In genomic region chr8:95204039-95204380, GRCm38 (mm10) we compare ENCODE assay signal across 8 mouse cellular contexts. TPM values are rescaled to one million over a fixed set of nuclear protein-coding genes. Genes with fewer than 3 reads are reported as not detected.
DNase-seq lines count a peak whose midpoint lies in the region; ATAC-seq and TF ChIP-seq lines count a peak whose summit lies in the region.

No protein-coding gene starts in this region.

- H3K4me3 ChIP-seq in forebrain, embryonic 11.5 days (ENCODE audit: low read depth, low read length): no peak overlapping the region
- no peak overlapping the region for H3K4me3 ChIP-seq in heart, embryonic 16.5 days (ENCODE audit: low read length)
- no peak overlapping the region for H3K4me3 ChIP-seq in lung, embryonic 14.5 days (ENCODE audit: low read depth, low read length)
- H3K4me3 ChIP-seq in thymus, adult 2 months (ENCODE audit: control insufficient read depth, insufficient read depth, low read length): no peak overlapping the region

- TF ChIP-seq POLR2A in thymus, adult 2 months (IDR thresholded peaks at IDR 0.05; ENCODE audit: control insufficient read depth, extremely low read depth, insufficient read depth, low read length, poor library complexity): no peak

- peak; percentile 79 for ATAC-seq in forebrain, embryonic 11.5 days (replicated peaks; ENCODE audit: low FRiP score)
- peak; percentile 63 for ATAC-seq in heart, embryonic 16.5 days (replicated peaks; ENCODE audit: extremely low read depth, insufficient read depth, low FRiP score)
- peak; percentile 81 for ATAC-seq in lung, embryonic 14.5 days (ENCODE audit: insufficient read depth)

- no peaks in the 10 kb centered on the region for H3K27me3 ChIP-seq in forebrain, embryonic 11.5 days (ENCODE audit: control insufficient read depth, insufficient read depth, low read length)
- no peaks in the 10 kb centered on the region for H3K27me3 ChIP-seq in heart, embryonic 16.5 days (ENCODE audit: control insufficient read depth, insufficient read depth, low read length)
- H3K27me3 ChIP-seq in lung, embryonic 14.5 days (ENCODE audit: insufficient read depth, low read length): no peaks in the 10 kb centered on the region
- no peaks in the 10 kb centered on the region for H3K27me3 ChIP-seq in thymus, adult 2 months (ENCODE audit: control insufficient read depth, insufficient read depth, low read length)

- H3K9ac ChIP-seq in forebrain, embryonic 11.5 days (ENCODE audit: low read length): no peak overlapping the region
- H3K9ac ChIP-seq in heart, embryonic 16.5 days (ENCODE audit: low read length): no peak overlapping the region
- H3K9ac ChIP-seq in lung, embryonic 14.5 days: no peak overlapping the region

- WGBS in forebrain, embryonic 11.5 days: 20% methylated on average over 10 of the region's 10 CpGs
- WGBS in heart, embryonic 16.5 days: 18% methylated on average over 10 of the region's 10 CpGs
- WGBS in lung, embryonic 14.5 days: 15% methylated on average over 10 of the region's 10 CpGs
- 19% methylated on average over 10 of the region's 10 CpGs for WGBS in thymus, adult 2 months

- peak; percentile 78 for DNase-seq in ES-CJ7 (ENCODE audit: low read depth, low spot score)
- peak; percentile 26 for DNase-seq in c-Kit-negative CD71-positive TER-119-positive erythroid progenitor cells, embryonic 14.5 days (ENCODE audit: low read depth, low spot score)
- peak; percentile 87 for DNase-seq in forebrain, embryonic 11.5 days (ENCODE audit: low spot score)
- peak; percentile 67 to 83 for DNase-seq in kidney, postnatal 36 days
- DNase-seq in lung, embryonic 14.5 days: peak; percentile 87
- DNase-seq in ovary, adult 18-20 months (ENCODE audit: low spot score): peak; percentile 52
- DNase-seq in thymus, adult 2 months: peak; percentile 71

- no peak overlapping the region for H3K27ac ChIP-seq in forebrain, embryonic 11.5 days (ENCODE audit: low read depth, low read length)
- no peak overlapping the region for H3K27ac ChIP-seq in heart, embryonic 16.5 days (ENCODE audit: low read length)
- no peak overlapping the region for H3K27ac ChIP-seq in lung, embryonic 14.5 days (ENCODE audit: low read depth)
- H3K27ac ChIP-seq in thymus, adult 2 months (ENCODE audit: control insufficient read depth, insufficient read depth, low read length): no peak overlapping the region

- no peaks in the 10 kb centered on the region for H3K9me3 ChIP-seq in forebrain, embryonic 11.5 days (ENCODE audit: control insufficient read depth, low read length)
- H3K9me3 ChIP-seq in heart, embryonic 16.5 days (replicated peaks; ENCODE audit: control insufficient read depth, low read length): no peaks in the 10 kb centered on the region
- H3K9me3 ChIP-seq in lung, embryonic 14.5 days (ENCODE audit: low read depth, low read length): no peaks in the 10 kb centered on the region

- no peaks in the 10 kb centered on the region for H3K36me3 ChIP-seq in forebrain, embryonic 11.5 days (ENCODE audit: control insufficient read depth, insufficient read depth, low read length)
- H3K36me3 ChIP-seq in heart, embryonic 16.5 days (ENCODE audit: control insufficient read depth, insufficient read depth): no peaks in the 10 kb centered on the region
- no peaks in the 10 kb centered on the region for H3K36me3 ChIP-seq in lung, embryonic 14.5 days (ENCODE audit: insufficient read depth)
- no peaks in the 10 kb centered on the region for H3K36me3 ChIP-seq in thymus, adult 2 months (ENCODE audit: control insufficient read depth, insufficient read depth, low read length)

- no peak overlapping the region for H3K4me2 ChIP-seq in forebrain, embryonic 11.5 days (ENCODE audit: low read depth, low read length, severe bottlenecking)
- H3K4me2 ChIP-seq in heart, embryonic 16.5 days (ENCODE audit: low read depth, low read length): peak overlapping the region; percentile 32
- no peak overlapping the region for H3K4me2 ChIP-seq in lung, embryonic 14.5 days

- no peaks in the 10 kb centered on the region for H3K4me1 ChIP-seq in forebrain, embryonic 11.5 days (replicated peaks; ENCODE audit: control insufficient read depth, insufficient read depth, low read length)
- H3K4me1 ChIP-seq in heart, embryonic 16.5 days (ENCODE audit: control insufficient read depth, insufficient read depth, low read length): no peaks in the 10 kb centered on the region
- H3K4me1 ChIP-seq in lung, embryonic 14.5 days (ENCODE audit: insufficient read depth): no peaks in the 10 kb centered on the region
- H3K4me1 ChIP-seq in thymus, adult 2 months (replicated peaks; ENCODE audit: control insufficient read depth, insufficient read depth, low read length): no peaks in the 10 kb centered on the region

- TF ChIP-seq CTCF in lung, embryonic 14.5 days (IDR thresholded peaks at IDR 0.05; ENCODE audit: low read depth): peak; percentile 98
- TF ChIP-seq CTCF in thymus, adult 2 months (IDR thresholded peaks at IDR 0.05; ENCODE audit: borderline replicate concordance, control insufficient read depth, extremely low read depth, insufficient read depth, low read length, poor library complexity): peak; percentile 96

RNA-seq across cellular contexts. Expression of gene Kifc3, which starts 1.4 kb away (rescaled TPM):
- 5.5 and 5.9 TPM in 2 replicates for polyA plus RNA-seq in forebrain, embryonic 11.5 days (2014; fragmentation: Nextera tagmentation; extraction: Ambion mirVana)
- polyA plus RNA-seq in heart, embryonic 16.5 days (2015; fragmentation: Nextera tagmentation; extraction: Ambion mirVana): 16.9 and 23.0 TPM in 2 replicates
- 17.3 and 20.7 TPM in 2 replicates for polyA plus RNA-seq in lung, embryonic 14.5 days (2014; fragmentation: Nextera tagmentation; extraction: Ambion mirVana)
- polyA plus RNA-seq in thymus, adult 2 months (2012; rRNA removed): 13.7 and 19.1 TPM in 2 replicates

Comparison
In these comparisons a context has a peak if more than half of its experiments do, and no peak if none do; other contexts are left out.
1. DNase-seq: peak in every context shown above with its lines; median percentile 87 in forebrain, embryonic 11.5 days; 87 in lung, embryonic 14.5 days; 78 in ES-CJ7; 75 in kidney, postnatal 36 days; 71 in thymus, adult 2 months; 52 in ovary, adult 18-20 months; 26 in c-Kit-negative CD71-positive TER-119-positive erythroid progenitor cells, embryonic 14.5 days.